Mouse (Mus musculus) bone marrow macrophage, adult 2 months (primary cell): ENCODE results near the gene Sema3f.

Experiments
- CTCF ChIP-seq: IDR thresholded peaks from 2 replicates; pipeline ENCODE4 v1.5.1; 2012; ENCODE audit warnings: low read depth, mild to moderate bottlenecking, low read length, moderate library complexity
- POLR2A ChIP-seq: IDR thresholded peaks from 2 replicates; pipeline ENCODE4 v1.6.1; 2012; ENCODE audit warnings: mild to moderate bottlenecking, low read depth, low read length, borderline replicate concordance

DNA sequence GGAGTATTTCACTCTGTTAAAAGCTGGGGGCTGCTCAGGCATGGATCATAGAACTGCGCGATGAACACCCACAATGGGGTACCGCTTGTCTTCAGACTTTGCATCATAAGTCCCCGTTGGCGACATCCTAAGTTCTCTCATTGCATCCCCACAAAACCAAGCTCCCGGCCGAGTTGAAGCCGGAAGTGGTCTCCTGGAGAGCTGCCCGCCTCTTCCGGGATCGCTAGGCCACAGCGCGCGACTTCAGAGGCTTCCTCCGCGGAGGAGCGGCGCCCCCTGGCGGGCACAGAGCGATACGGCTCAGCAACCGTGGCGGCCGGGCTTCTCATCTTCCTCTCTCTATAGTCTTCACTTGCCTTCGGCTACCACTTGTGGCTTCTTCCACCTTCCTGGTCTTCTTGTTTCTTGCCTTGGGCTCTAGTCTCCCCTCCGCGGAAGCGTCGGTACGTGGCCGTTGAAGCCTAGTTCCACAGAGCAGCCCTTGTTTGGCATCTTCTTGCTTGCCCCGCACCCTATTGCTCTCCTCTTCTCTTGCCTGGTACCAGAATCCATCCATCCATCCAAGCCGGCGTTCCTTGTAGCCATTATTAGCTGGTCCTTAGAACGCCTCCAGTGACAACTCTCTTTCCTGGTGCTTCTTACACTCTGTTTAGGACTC is 65.7 kb downstream of the Sema3f start:
- TF ChIP-seq POLR2A (no peak), CTCF (peak; percentile 70)
